Mouse (Mus musculus) myocyte (in vitro differentiated cells): ENCODE data around the gene Cfdp1. TPM values are rescaled to one million over a fixed set of nuclear protein-coding genes. Genes with fewer than 3 reads are reported as not detected.

Source experiments
- H3K27me3 ChIP-seq: one replicate; pipeline ENCODE4 v1.6.1; 2011; ENCODE audit not compliant: control insufficient read depth, insufficient read depth, insufficient read length
- H3K36me3 ChIP-seq: one replicate; pipeline ENCODE4 v1.6.1; 2011; ENCODE audit not compliant: control insufficient read depth, insufficient read depth
- H3K4me2 ChIP-seq: one replicate; pipeline ENCODE4 v1.6.1; 2011; ENCODE audit warnings: low read depth, control low read depth
- H3K4me3 ChIP-seq: one replicate; pipeline ENCODE4 v1.5.1; 2011; ENCODE audit warnings: mild to moderate bottlenecking, control low read depth, moderate library complexity
- H3K79me2 ChIP-seq: one replicate; pipeline ENCODE4 v1.6.1; 2011; ENCODE audit not compliant: control insufficient read depth, insufficient read depth
- H3ac ChIP-seq: one replicate; pipeline ENCODE4 v1.6.1; 2011; ENCODE audit not compliant: control insufficient read depth, insufficient read length
- CEBPB ChIP-seq: IDR thresholded peaks from 2 replicates; pipeline ENCODE4 v1.6.1; 2011; ENCODE audit warnings: mild to moderate bottlenecking, moderate library complexity; ENCODE audit not compliant: poor library complexity, insufficient read depth, severe bottlenecking
- E2F4 ChIP-seq: IDR thresholded peaks from one replicate; pipeline ENCODE4 v1.6.1; 2011; ENCODE audit warnings: mild to moderate bottlenecking, control low read depth, moderate library complexity; ENCODE audit not compliant: insufficient read depth
- MAX ChIP-seq: IDR thresholded peaks from one replicate; pipeline ENCODE4 v1.6.1; 2011; ENCODE audit warnings: low read depth, mild to moderate bottlenecking, control low read depth
- MYOD1 ChIP-seq, 3 experiments: IDR thresholded peaks; one replicate each; pipeline ENCODE4 v1.6.1; 2011; ENCODE audit warnings: control low read depth in 2 of 3, low read depth in 2 of 3, mild to moderate bottlenecking in 2 of 3, moderate library complexity in 1 of 3; ENCODE audit not compliant: insufficient read length in 2 of 3, control insufficient read depth in 1 of 3
- MYOG ChIP-seq, 3 experiments: IDR thresholded peaks; one replicate each; pipeline ENCODE4 v1.6.1; 2011; ENCODE audit warnings: control low read depth in 2 of 3, low read depth in 2 of 3, mild to moderate bottlenecking in 2 of 3; ENCODE audit not compliant: insufficient read length in 2 of 3, control insufficient read depth in 1 of 3, insufficient read depth in 1 of 3
- POLR2A ChIP-seq: IDR thresholded peaks from one replicate; pipeline ENCODE4 v1.6.1; 2011; ENCODE audit warnings: low read depth, mild to moderate bottlenecking, control low read depth, moderate library complexity; ENCODE audit not compliant: insufficient read length
- POLR2AphosphoS2 ChIP-seq: IDR thresholded peaks from one replicate; pipeline ENCODE4 v1.6.1; 2011; ENCODE audit warnings: low read depth, control low read depth; ENCODE audit not compliant: insufficient read length
- REST ChIP-seq: IDR thresholded peaks from one replicate; pipeline ENCODE4 v1.6.1; 2011; ENCODE audit warnings: mild to moderate bottlenecking, control low read depth, moderate library complexity; ENCODE audit not compliant: insufficient read depth, insufficient read length
- SRF ChIP-seq: IDR thresholded peaks from one replicate; pipeline ENCODE4 v1.6.1; 2011; ENCODE audit warnings: low read depth; ENCODE audit not compliant: control insufficient read depth, insufficient read length
- TCF12 ChIP-seq: IDR thresholded peaks from one replicate; pipeline ENCODE4 v1.6.1; 2011; ENCODE audit warnings: mild to moderate bottlenecking, control low read depth; ENCODE audit not compliant: poor library complexity, insufficient read depth, severe bottlenecking
- TCF3 ChIP-seq: IDR thresholded peaks from one replicate; pipeline ENCODE4 v1.6.1; 2011; ENCODE audit warnings: low read depth, control low read depth; ENCODE audit not compliant: insufficient read length
- USF1 ChIP-seq: IDR thresholded peaks from one replicate; pipeline ENCODE4 v1.6.1; 2011; ENCODE audit warnings: low read depth, mild to moderate bottlenecking, control low read depth, moderate library complexity
- polyA plus RNA-seq: library from polyadenylated mRNA; unstranded; fragments of >200 nt; fragmentation: generic; extraction: Trizol; gene quantifications from one replicate; pipeline ENCODE4 v1.2.1, GENCODE M21; 2012; ENCODE audit warnings: missing spikeins

Gene Cfdp1
- polyA plus RNA-seq, 1 experiment: 44.9 TPM

DNA sequence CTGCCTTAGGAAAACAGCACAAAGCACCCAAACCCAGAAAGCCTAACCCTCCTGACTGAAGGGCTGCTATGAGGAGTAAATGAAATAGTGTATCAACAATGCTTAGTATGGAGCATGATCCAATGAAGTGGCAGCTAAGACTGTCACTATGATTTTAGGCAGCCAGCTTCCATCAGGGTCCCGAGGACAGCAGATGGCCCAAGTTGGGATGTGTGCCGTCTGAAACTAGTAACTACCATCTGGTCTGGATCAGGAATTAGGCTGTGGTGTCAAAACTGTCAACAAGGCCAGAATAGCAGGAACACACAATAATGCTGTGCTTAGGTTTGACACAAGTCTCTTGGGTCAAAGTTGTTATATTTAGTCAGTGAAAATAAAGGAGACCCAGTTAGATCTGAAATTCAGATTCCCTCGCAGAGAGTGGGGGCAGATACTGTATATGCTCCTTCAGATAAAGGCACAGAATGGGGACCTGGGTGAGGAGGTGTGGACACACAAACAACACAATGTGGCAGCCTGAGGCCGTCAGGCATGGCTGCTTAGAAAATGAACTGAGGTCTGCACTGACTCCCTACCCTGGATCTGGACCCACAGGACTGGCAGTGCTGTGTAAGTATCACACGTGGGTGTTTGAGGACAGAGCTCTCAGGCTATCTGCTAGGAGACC, 83.0 kb downstream of the Cfdp1 start:
- Histone ChIP-seq H3K4me2 (no peak overlapping the region), H3K79me2 (no peaks in the 10 kb centered on the region), H3K36me3 (peaks cover 10% of the 10 kb centered on the region), H3K4me3 (no peak overlapping the region), H3ac (no peak overlapping the region), H3K27me3 (no peaks in the 10 kb centered on the region)
- TF ChIP-seq USF1: no peak
- TF ChIP-seq E2F4: no peak
- no peak for TF ChIP-seq MAX
- TF ChIP-seq TCF3: no peak
- TF ChIP-seq CEBPB: no peak
- no peak for TF ChIP-seq SRF
- TF ChIP-seq TCF12: no peak
- no peak for TF ChIP-seq MYOG (IDR thresholded peaks at IDR 0.05; ENCODE audit: control insufficient read depth in 1 of 3, insufficient read depth in 1 of 3, insufficient read length in 2 of 3, low read depth in 2 of 3)
- TF ChIP-seq REST: no peak
- no peak for TF ChIP-seq MYOD1 (IDR thresholded peaks at IDR 0.05; ENCODE audit: control insufficient read depth in 1 of 3, insufficient read length in 2 of 3, low read depth in 2 of 3)
- no peak for TF ChIP-seq POLR2A
- no peak for TF ChIP-seq POLR2AphosphoS2

DNA sequence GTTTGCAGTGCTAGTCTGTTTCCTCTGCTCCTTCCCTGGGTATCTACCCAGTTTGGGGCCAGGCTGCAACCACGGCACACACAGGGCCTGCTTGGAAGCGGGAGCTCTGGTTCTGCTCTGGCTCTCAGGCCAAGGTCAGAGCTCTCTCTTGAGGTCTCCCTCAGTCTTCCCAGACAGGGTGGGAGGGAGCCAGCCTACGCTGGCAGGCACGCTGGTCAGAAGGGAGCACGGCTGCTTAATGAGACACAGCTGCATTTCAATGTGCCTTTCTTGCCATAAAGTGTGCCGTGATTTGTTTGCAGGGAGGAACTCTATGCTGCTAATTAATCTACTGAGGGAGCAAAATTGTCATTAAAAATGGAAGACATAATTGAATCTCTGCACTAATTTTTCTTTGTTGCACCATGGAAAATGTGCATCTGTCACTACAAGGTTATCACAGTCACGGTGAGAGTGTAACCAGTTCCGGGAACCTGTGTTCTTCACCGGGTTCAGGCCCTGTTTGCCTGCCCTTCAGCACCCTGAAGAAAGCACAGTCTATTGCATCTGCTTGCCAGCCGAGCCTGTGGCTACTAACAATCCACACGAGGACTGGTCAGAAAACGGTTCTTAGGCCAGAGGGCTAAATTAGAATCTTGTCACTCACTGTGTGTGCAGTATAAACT, 84.2 kb downstream of the Cfdp1 start:
- peaks cover 7% of the 10 kb centered on the region for H3K36me3 ChIP-seq
- H3K27me3 ChIP-seq: no peaks in the 10 kb centered on the region
- no peak overlapping the region for H3K4me2 ChIP-seq
- TF ChIP-seq SRF: no peak
- no peak for TF ChIP-seq CEBPB
- no peak for TF ChIP-seq E2F4
- TF ChIP-seq REST: no peak
- no peak for TF ChIP-seq MYOG (IDR thresholded peaks at IDR 0.05; ENCODE audit: control insufficient read depth in 1 of 3, insufficient read depth in 1 of 3, insufficient read length in 2 of 3, low read depth in 2 of 3)
- TF ChIP-seq POLR2AphosphoS2: no peak
- no peak for TF ChIP-seq TCF12
- TF ChIP-seq TCF3: no peak
- H3ac ChIP-seq: no peak overlapping the region
- H3K79me2 ChIP-seq: no peaks in the 10 kb centered on the region
- H3K4me3 ChIP-seq: no peak overlapping the region

DNA sequence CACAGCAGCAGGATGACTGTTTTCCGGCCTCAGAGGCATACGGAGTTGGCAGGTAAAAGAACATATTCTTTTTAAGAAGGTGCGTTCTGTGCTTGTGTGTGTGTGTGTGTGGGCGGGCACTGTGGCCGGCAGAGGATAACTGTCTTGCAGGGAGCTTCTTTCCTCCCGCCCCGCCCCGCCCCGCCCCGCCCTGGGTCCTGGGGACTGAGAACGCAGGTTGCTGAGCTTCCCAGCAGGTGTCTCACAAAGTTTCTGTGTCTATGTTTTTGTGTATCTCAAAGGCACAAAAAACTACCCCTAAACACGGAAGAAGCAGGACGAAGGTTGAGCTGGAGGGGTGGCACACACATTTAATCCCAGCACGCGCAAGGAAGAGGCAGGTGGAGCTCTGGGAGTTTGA, 84.8 kb downstream of the Cfdp1 start:
- H3K27me3 ChIP-seq: no peaks in the 10 kb centered on the region
- H3K36me3 ChIP-seq: peaks cover 5% of the 10 kb centered on the region
- no peak overlapping the region for H3K4me2 ChIP-seq
- no peaks in the 10 kb centered on the region for H3K79me2 ChIP-seq
- no peak overlapping the region for H3ac ChIP-seq
- no peak overlapping the region for H3K4me3 ChIP-seq
- no peak for TF ChIP-seq E2F4
- TF ChIP-seq MYOG (IDR thresholded peaks at IDR 0.05; ENCODE audit: control insufficient read depth in 1 of 3, insufficient read depth in 1 of 3, insufficient read length in 2 of 3, low read depth in 2 of 3): no peak
- no peak for TF ChIP-seq POLR2A
- TF ChIP-seq CEBPB: no peak
- TF ChIP-seq TCF12: no peak
- TF ChIP-seq MAX: no peak
- no peak for TF ChIP-seq SRF
- no peak for TF ChIP-seq REST
- no peak for TF ChIP-seq MYOD1 (IDR thresholded peaks at IDR 0.05; ENCODE audit: control insufficient read depth in 1 of 3, insufficient read length in 2 of 3, low read depth in 2 of 3)

DNA sequence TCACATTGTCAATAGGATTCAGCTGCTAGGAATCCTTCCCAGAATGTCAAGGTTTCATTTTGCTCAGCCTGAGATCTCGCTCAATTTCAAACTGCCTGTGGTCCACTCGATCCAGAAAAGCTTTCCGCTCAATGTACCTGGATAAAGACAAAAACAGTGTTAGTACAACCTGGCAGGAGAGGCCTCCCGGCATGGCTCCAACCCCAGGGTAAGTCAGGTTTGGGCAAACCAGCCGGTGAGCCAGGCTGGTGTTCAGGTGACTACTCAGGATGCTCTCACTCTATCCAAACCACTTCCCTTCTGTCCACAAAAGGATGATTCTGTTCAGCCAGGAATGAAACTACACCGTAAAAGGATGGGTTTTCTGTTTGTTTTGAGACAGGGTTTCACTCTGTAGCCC, 85.4 kb downstream of the Cfdp1 start:
- Histone ChIP-seq H3K4me3 (no peak overlapping the region), H3K4me2 (no peak overlapping the region), H3K27me3 (no peaks in the 10 kb centered on the region), H3ac (no peak overlapping the region), H3K36me3 (peaks cover 5% of the 10 kb centered on the region), H3K79me2 (no peaks in the 10 kb centered on the region)
- TF ChIP-seq REST (no peak), MYOD1 (IDR thresholded peaks at IDR 0.05; ENCODE audit: control insufficient read depth in 1 of 3, insufficient read length in 2 of 3, low read depth in 2 of 3) (no peak), SRF (no peak), POLR2AphosphoS2 (no peak), TCF12 (no peak), USF1 (no peak), MAX (no peak), TCF3 (no peak), MYOG (IDR thresholded peaks at IDR 0.05; ENCODE audit: control insufficient read depth in 1 of 3, insufficient read depth in 1 of 3, insufficient read length in 2 of 3, low read depth in 2 of 3) (no peak), CEBPB (no peak), E2F4 (no peak), POLR2A (no peak)
